Mouse (Mus musculus) megakaryocyte, adult 5-6 weeks (primary cell): Measurements from ENCODE around the gene Lsm5. TPM values are rescaled to one million over a fixed set of nuclear protein-coding genes. Genes with fewer than 3 reads are reported as not detected.

Experiments used
- ATAC-seq: 2 replicates; pipeline ENCODE4 v1.8.0; 2016; ENCODE audit warnings: mild to moderate bottlenecking, inconsistent platforms; ENCODE audit not compliant: poor library complexity, severe bottlenecking
- total RNA-seq, 2 experiments: library from RNA; stranded (forward) in 1 of 2; stranded (reverse) in 1 of 2; fragments of 153-499, 151-499 nt in 1 of 2; fragments of 221-1000, 200-1000 nt in 1 of 2; gene quantifications; 2 replicates each; pipeline versions ENCODE4 v1.2.3 to v1.2.4; 2015 to 2017

The Lsm5 gene
- total RNA-seq (2015): 96.5 and 109 TPM in 2 replicates
- total RNA-seq (2017): 186 and 198 TPM in 2 replicates

DNA sequence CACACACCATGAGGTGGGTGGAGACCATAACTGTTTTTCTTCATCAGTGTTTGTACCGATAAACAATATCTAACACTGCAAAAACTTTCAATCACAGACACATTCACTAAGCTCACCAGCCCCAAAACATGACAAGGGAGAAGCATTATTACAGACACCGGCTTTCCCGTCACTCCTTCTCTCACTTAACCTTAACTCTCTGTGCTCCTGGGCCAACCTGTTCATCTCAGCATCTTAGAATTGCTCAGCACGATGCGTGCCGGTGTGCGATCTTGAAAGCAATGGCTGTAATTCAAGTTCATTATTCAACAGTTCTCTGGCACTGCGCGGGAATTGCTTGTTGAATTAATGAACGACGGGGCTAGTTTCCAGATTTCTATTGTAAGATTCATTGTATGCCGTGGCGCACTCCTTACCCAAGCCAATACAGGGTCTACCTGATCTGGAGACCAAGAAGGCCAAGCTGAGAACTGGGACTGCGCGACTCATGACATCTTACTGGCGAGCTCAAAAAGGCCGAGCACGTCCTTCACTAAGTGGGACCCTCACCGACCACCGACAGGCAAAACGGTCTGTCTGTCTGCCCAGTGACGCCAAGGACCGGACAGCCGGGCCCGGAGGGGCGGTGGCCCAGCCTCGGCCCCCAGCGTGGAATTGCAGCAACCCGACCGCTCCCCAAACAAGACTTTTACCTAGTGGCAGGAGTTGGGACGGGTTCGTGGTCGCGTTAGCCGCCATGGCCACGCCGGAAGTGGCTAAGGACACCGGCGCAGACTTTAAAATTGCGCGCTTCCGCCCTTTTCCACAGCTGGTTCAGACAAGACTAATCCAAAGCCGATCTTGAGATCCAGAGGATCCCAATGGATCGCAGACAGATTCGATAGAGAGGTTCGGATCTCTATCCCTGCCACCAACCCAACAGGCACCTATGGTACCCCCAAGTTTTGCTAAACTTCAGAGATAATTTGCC is at the start of gene Lsm5:
Lsm5 (minus strand) TSS at position 780 of the 970 bp plus-strand sequence.
- peak; percentile 100 for ATAC-seq

- no peak for ATAC-seq
Measured at GRCm38 (mm10) chr6:56753719-56754118, 49.2 kb upstream of the Lsm5 start.

GRCm38 (mm10) chr6:56745950-56746543 is 41.5 kb upstream of the Lsm5 start:
- no peak for ATAC-seq

DNA sequence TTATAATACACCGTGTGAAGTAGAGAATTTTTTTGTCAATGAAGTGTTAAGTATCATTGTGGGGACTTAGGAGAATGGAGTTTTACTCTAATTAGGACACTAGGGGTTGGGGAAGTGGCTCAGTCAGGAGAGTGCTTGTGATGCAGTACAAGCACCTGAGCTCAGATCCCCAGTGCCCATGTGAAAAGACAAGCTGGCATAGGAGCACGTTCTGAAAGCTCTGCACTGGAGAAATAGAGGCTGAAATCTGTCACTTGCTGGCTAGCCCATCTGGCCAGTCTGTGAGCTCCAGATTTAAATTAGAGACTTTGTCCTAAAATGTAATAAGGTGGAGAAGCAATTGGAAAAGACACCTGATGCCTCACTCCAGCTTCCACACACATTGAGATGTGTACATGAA is 28.0 kb upstream of the Lsm5 start:
- ATAC-seq: no peak

- no peak for ATAC-seq
Measured at GRCm38 (mm10) chr6:56720877-56721276, 16.4 kb upstream of the Lsm5 start.

- no peak for ATAC-seq
Measured at GRCm38 (mm10) chr6:56719071-56719470, 14.6 kb upstream of the Lsm5 start.

DNA sequence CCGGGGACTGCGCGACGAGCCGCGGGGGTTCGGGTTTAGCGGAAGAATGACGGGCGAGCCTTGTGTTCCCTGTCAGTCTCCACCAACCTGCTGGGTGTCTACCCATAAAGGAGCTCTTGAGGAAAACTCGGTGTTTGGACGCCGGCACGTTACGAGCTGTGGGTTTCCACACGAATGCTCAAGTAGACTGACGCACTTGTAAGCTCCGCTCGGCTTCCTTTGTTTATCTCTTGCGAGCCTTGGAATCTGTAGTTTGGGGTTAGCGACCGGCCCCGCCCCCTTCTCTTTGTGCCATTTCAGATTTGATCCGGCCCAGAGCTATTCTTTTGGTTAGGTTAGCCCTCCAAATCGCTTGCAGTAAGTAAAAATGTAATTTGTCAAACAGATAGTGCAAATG is 10.8 kb upstream of the Lsm5 start:
- ATAC-seq: peak; percentile 14; the same call in 1 of the 2 replicates

GRCm38 (mm10) chr6:56714574-56715269 is 10.2 kb upstream of the Lsm5 start, which contains the start of gene Avl9:
Gene Avl9, plus strand, starts transcription at chr6:56714899.
- peak; percentile 95 for ATAC-seq

DNA sequence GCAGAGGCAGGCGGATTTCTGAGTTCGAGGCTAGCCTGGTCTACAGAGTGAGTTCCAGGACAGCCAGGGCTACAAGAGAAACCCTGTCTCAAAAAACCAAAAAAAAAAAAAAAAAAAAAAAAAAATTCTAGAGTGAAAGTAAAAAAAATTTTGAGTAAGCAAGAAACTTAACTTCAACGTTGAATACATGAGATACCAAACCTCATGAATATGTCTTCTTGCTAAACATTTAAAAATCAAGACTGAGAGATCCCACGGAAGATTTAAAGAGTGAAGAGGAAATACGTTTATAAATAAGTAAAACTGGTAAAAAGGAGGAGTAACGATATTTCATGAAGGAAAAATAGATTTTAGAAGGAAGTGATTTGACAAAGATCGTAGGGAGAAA is 9.7 kb upstream of the Lsm5 start:
- ATAC-seq: no peak

DNA sequence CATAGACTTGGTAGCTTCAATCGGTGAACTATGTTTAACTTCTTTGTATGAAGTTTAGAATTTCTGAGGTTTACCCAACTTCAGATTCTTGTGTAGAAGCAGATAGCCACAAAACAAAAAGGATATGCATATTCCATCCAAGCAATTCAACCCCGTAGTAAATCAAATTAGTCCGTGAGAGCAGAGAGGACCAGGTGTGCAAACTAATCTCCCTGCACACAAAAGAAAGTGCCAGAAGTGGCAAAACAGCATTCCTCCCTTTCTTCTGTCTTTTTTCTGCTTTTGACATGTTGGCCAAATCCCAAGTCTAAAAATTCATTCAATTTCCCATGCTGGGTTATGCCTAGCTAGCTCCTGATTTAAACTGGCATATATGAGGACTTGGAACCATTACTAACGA is 12.1 kb downstream of the Lsm5 start:
- ATAC-seq: no peak

GRCm38 (mm10) chr6:56691205-56691604 is 13.3 kb downstream of the Lsm5 start:
- peak; percentile 98 for ATAC-seq

DNA sequence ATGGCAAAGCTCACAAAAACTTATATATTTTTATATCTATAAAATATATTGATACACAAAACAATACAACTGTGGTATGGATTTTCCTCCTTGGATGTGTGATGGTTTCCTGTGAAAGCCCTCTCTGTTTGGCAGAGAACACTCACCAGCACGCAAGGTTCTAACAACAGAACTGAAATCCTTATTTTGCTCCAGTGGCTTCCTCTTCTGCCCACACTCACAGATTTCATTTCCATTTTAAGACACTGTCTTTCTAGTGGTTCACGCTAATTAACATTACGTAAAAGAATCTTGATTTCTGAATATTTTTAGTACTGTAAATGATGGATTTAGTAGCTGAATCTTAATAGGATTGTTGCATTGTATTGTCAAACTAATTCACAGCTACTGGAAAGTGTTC is 16.3 kb downstream of the Lsm5 start:
- no peak for ATAC-seq

- ATAC-seq: no peak
Measured at GRCm38 (mm10) chr6:56664410-56664809, 40.1 kb downstream of the Lsm5 start.

DNA sequence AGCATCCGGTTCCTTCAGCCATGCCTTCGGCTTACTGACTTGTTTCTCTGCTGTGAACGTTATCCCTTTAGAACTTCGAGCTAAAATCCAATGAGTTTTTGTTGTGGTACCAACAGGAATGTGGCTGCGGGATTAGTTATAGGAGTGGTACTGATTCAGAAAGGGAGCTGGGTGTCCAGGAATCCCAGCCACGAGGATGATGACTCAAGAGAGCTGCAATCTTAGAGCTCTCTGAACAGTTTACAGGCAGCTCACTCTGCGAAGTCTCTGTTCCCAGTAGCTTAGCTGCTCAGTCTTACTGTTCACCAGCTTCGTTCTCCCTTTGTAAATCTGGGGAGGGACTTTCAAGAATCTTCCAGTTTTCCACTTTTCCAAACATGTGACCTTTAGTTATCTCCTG is 49.1 kb downstream of the Lsm5 start:
- no peak for ATAC-seq

- no peak for ATAC-seq
Measured at GRCm38 (mm10) chr6:56652121-56652592, 52.4 kb downstream of the Lsm5 start.

Other genes with a start within 250 kb of the Lsm5 start
- gene Pde1c, start 135.6 kb downstream of the Lsm5 start, total RNA-seq (2015): 0.07 TPM in 1 of 2 replicates, not detected in the other
- 0.18 and 0.28 TPM in 2 replicates for gene Pde1c, start 135.6 kb downstream of the Lsm5 start, total RNA-seq (2017)
- 28.8 and 29.5 TPM in 2 replicates for gene Avl9, start 10.2 kb upstream of the Lsm5 start, total RNA-seq (2015)
- gene Avl9, start 10.2 kb upstream of the Lsm5 start, total RNA-seq (2017): 27.3 and 29.8 TPM in 2 replicates
- gene Kbtbd2, start 93.1 kb upstream of the Lsm5 start, total RNA-seq (2015): 36.8 and 40.0 TPM in 2 replicates
- 36.1 and 37.0 TPM in 2 replicates for gene Kbtbd2, start 93.1 kb upstream of the Lsm5 start, total RNA-seq (2017)
- gene Fkbp9, start 127.3 kb upstream of the Lsm5 start, total RNA-seq (2015): 0.20 and 0.91 TPM in 2 replicates
- gene Fkbp9, start 127.3 kb upstream of the Lsm5 start, total RNA-seq (2017): 0.73 and 1.2 TPM in 2 replicates
- gene Nt5c3, start 219.2 kb upstream of the Lsm5 start, total RNA-seq (2015): 64.6 and 71.0 TPM in 2 replicates
- gene Nt5c3, start 219.2 kb upstream of the Lsm5 start, total RNA-seq (2017): 36.6 TPM in 2 replicates
- 0.47 TPM in 1 of 2 replicates, not detected in the other for gene Vmn1r4, start 219.3 kb upstream of the Lsm5 start, total RNA-seq (2015)
- gene Vmn1r4, start 219.3 kb upstream of the Lsm5 start, total RNA-seq (2017): 0.07 TPM in 1 of 2 replicates, not detected in the other